Mouse (Mus musculus): Measurements from ENCODE around the gene Gm49630. TPM values are rescaled to one million over a fixed set of nuclear protein-coding genes. Genes with fewer than 3 reads are reported as not detected.
"Not testable (repeated sequence)": the region's sequence is repeated elsewhere in the genome, so short reads cannot be mapped to it uniquely, and the experiment has no call there.

Gm49630 gene
- polyA plus RNA-seq, 1 experiment from 2014 or later: not detected

DNA sequence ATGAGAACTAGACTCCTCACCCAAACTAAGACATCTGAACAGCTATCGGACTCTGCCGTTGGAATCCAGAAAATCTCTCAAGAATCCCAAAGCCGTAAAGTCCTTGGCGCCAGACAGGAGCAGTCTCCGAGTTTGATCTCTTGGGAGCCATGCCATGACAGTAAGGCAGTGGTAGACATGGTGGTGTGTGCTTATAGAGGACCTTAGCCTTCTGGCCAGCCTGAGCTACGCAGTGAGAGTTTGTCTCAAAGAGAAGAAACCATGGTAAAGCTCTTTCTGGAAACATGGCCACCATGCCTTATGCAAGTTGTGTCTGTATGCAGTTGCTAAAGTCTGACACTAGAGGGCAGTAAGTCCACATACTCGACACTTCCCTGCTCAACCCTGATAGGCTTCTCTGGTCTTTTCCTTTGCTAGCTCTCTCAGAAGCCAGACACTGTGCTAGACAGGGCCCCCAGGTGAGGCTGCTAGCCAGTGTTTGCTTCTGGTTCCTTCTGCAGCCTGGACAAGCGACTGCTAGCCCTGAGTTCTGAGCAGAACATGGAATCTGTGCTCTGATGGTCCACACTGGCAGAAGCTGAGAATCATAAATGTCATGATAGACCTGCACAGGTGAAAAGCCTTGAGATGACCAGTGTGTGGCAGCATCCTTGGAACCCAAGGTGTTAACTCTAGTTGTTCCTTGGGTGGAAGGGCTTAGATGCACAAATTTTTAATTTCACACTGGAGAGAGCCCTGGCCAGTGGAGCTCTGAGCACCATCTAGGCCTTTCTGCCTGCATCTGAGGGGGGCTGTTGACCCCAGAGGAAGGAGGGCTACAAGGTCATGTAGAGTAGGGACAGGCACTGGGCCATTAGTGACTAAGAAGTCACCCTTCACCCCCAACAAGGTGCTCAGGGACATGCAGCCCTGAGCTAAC, 65.2 kb downstream of the Gm49630 start:
- ATAC-seq (ENCODE audit: insufficient number of reproducible peaks, low FRiP score, low TSS enrichment, low read depth): peak; percentile 67; the same call in 1 of the 2 replicates
- H3K27ac ChIP-seq (replicated peaks): not testable (repeated sequence)

More for the DNA sequence above, 65.2 kb downstream of the Gm49630 start:
- not testable (repeated sequence) for H3K36me3 ChIP-seq; H3K9ac ChIP-seq; H3K4me2 ChIP-seq (replicated peaks); H3K4me1 ChIP-seq; H3K4me3 ChIP-seq (replicated peaks); H3K27me3 ChIP-seq; H3K9me3 ChIP-seq (replicated peaks)
- WGBS: 56% methylated on average over 8 of the region's 8 CpGs

Other genes with a start within 250 kb of the Gm49630 start
- gene Rps6ka2, start 201.9 kb downstream of the Gm49630 start, polyA plus RNA-seq (2015; fragmentation: Nextera tagmentation; extraction: Ambion mirVana): 9.1 and 9.8 TPM in 2 replicates
- gene Tcp10a, start 47.3 kb downstream of the Gm49630 start, polyA plus RNA-seq (2015; fragmentation: Nextera tagmentation; extraction: Ambion mirVana): not detected in 2 replicates
- gene Ttll2, start 19.3 kb downstream of the Gm49630 start, polyA plus RNA-seq (2015; fragmentation: Nextera tagmentation; extraction: Ambion mirVana): 0.16 TPM in 1 of 2 replicates, not detected in the other
- 0.23 and 0.26 TPM in 2 replicates for gene Unc93a2, start 13.5 kb upstream of the Gm49630 start, polyA plus RNA-seq (2015; fragmentation: Nextera tagmentation; extraction: Ambion mirVana)

Measured in embryonic facial prominence, embryonic 15.5 days (tissue).